Mouse (Mus musculus) cortical plate, adult 2 months (tissue): ENCODE data around the gene Syna.

Experiments used
- CTCF ChIP-seq: fragments of 200-500 bp; IDR thresholded peaks from 2 replicates; pipeline ENCODE4 v1.5.1; 2011; ENCODE audit warnings: mild to moderate bottlenecking, control low read depth, low read length; ENCODE audit not compliant: insufficient read depth; ENCODE audit errors: extremely low read depth
- POLR2A ChIP-seq: fragments of 200-500 bp; IDR thresholded peaks from 2 replicates; pipeline ENCODE4 v1.6.1; 2011; ENCODE audit warnings: mild to moderate bottlenecking, low read length, control low read depth; ENCODE audit not compliant: insufficient read depth; ENCODE audit errors: extremely low read depth

GRCm38 (mm10) chr5:134544516-134545241 lies 15.3 kb downstream of the Syna start:
- 0 out of 2 replicates have a peak, but pooled peaks have one; percentile 18 for TF ChIP-seq POLR2A
- no peak for TF ChIP-seq CTCF
